Mouse (Mus musculus): Measurements from ENCODE around the gene Mettl6. TPM values are rescaled to one million over a fixed set of nuclear protein-coding genes. Genes with fewer than 3 reads are reported as not detected.

The Mettl6 gene
- total and polyA plus RNA-seq, 3 experiments = 35.6 to 39.2 TPM; not detected in 1

- H3K9ac ChIP-seq (ENCODE audit: control insufficient read depth, low read depth, low read length, poor library complexity, severe bottlenecking) = no peak overlapping the region
- no peak overlapping the region for H3K27ac ChIP-seq (ENCODE audit: control insufficient read depth, low read depth, low read length)
- H3K4me1 ChIP-seq (ENCODE audit: control insufficient read depth in 1 of 2, insufficient read depth in 2 of 2, low read length in 2 of 2) = peaks cover 3 to 8% of the 10 kb centered on the region in 2 experiments; a peak in 3 of 4 replicates
- no peak for DNase-seq (ENCODE audit: low read depth, low spot score)
- no peak for TF ChIP-seq CHD1 (IDR thresholded peaks at IDR 0.05; ENCODE audit: low read depth, low read length)
- TF ChIP-seq USF1 (IDR thresholded peaks at IDR 0.05; ENCODE audit: low read depth, low read length) = no peak
- TF ChIP-seq ELF1 (IDR thresholded peaks at IDR 0.05; ENCODE audit: low read depth, low read length) = no peak
- TF ChIP-seq HCFC1 (IDR thresholded peaks at IDR 0.05; ENCODE audit: low read depth, low read length) = no peak
- TF ChIP-seq MXI1 (IDR thresholded peaks at IDR 0.05; ENCODE audit: low read depth, low read length) = no peak
- no peak for TF ChIP-seq TAL1 (IDR thresholded peaks at IDR 0.05; ENCODE audit: low read length)
- TF ChIP-seq POLR2A (IDR thresholded peaks at IDR 0.05; ENCODE audit: control insufficient read depth in 1 of 2, insufficient read depth in 1 of 2, low read depth in 1 of 2, low read length in 2 of 2, poor library complexity in 1 of 2) = no peak
- H3K36me3 ChIP-seq (ENCODE audit: control insufficient read depth in 1 of 2, insufficient read depth in 2 of 2, low read length in 2 of 2) = peaks cover 0 to 4% of the 10 kb centered on the region in 2 experiments; a peak in 2 of 4 replicates
- H3K27me3 ChIP-seq (ENCODE audit: control insufficient read depth in 1 of 2, insufficient read depth in 2 of 2, low read length in 2 of 2) = no peaks in the 10 kb centered on the region; a peak in 1 of 4 replicates
- H3K79me2 ChIP-seq (ENCODE audit: control insufficient read depth, insufficient read depth, low read length, poor library complexity) = no peaks in the 10 kb centered on the region
- H3K4me3 ChIP-seq (ENCODE audit: control insufficient read depth in 1 of 2, insufficient read depth in 1 of 2, low read depth in 2 of 2, low read length in 2 of 2) = no peak overlapping the region
- no peaks in the 10 kb centered on the region for H3K9me3 ChIP-seq (replicated peaks; ENCODE audit: insufficient read depth, low read length)
Measured at GRCm38 (mm10) chr14:31448994-31449393, 45.8 kb downstream of the Mettl6 start.

GRCm38 (mm10) chr14:31443616-31444015, 51.2 kb downstream of the Mettl6 start:
- no peak overlapping the region for H3K4me3 ChIP-seq (ENCODE audit: control insufficient read depth in 1 of 2, insufficient read depth in 1 of 2, low read depth in 2 of 2, low read length in 2 of 2)
- H3K36me3 ChIP-seq (ENCODE audit: control insufficient read depth in 1 of 2, insufficient read depth in 2 of 2, low read length in 2 of 2) = peaks cover 0 to 3% of the 10 kb centered on the region in 2 experiments; a peak in 1 of 4 replicates
- no peak overlapping the region for H3K27ac ChIP-seq (ENCODE audit: control insufficient read depth, low read depth, low read length)
- H3K27me3 ChIP-seq (ENCODE audit: control insufficient read depth in 1 of 2, insufficient read depth in 2 of 2, low read length in 2 of 2) = no peaks in the 10 kb centered on the region; a peak in 1 of 4 replicates
- DNase-seq (ENCODE audit: low read depth, low spot score) = no peak
- H3K79me2 ChIP-seq (ENCODE audit: control insufficient read depth, insufficient read depth, low read length, poor library complexity) = no peaks in the 10 kb centered on the region
- H3K9me3 ChIP-seq (replicated peaks; ENCODE audit: insufficient read depth, low read length) = no peaks in the 10 kb centered on the region
- no peak overlapping the region for H3K9ac ChIP-seq (ENCODE audit: control insufficient read depth, low read depth, low read length, poor library complexity, severe bottlenecking)
- TF ChIP-seq HCFC1 (IDR thresholded peaks at IDR 0.05; ENCODE audit: low read depth, low read length) = no peak
- TF ChIP-seq ZKSCAN1 (IDR thresholded peaks at IDR 0.05; ENCODE audit: low read depth, low read length) = no peak
- TF ChIP-seq MAX (IDR thresholded peaks at IDR 0.05; ENCODE audit: low read length) = no peak
- TF ChIP-seq USF2 (IDR thresholded peaks at IDR 0.05; ENCODE audit: borderline replicate concordance in 1 of 2, insufficient read depth in 1 of 2, low read depth in 1 of 2, low read length in 2 of 2) = no peak
- TF ChIP-seq ZNF384 (IDR thresholded peaks at IDR 0.05; ENCODE audit: low read depth, low read length) = no peak
- no peak for TF ChIP-seq E2F4 (IDR thresholded peaks at IDR 0.05; ENCODE audit: borderline replicate concordance, low read depth, low read length)
- TF ChIP-seq BHLHE40 (IDR thresholded peaks at IDR 0.05; ENCODE audit: borderline replicate concordance, low read depth, low read length) = no peak
- no peak for TF ChIP-seq TBP (IDR thresholded peaks at IDR 0.05; ENCODE audit: low read depth, low read length)
- no peak for TF ChIP-seq ZC3H11A (IDR thresholded peaks at IDR 0.05; ENCODE audit: low read depth, low read length)
- TF ChIP-seq SIN3A (IDR thresholded peaks at IDR 0.05; ENCODE audit: low read length) = no peak
- no peak for TF ChIP-seq TAL1 (IDR thresholded peaks at IDR 0.05; ENCODE audit: low read length)
- TF ChIP-seq ETS1 (IDR thresholded peaks at IDR 0.05; ENCODE audit: low read depth, low read length) = no peak
- TF ChIP-seq KAT2A (conservative IDR thresholded peaks at IDR 0.05; ENCODE audit: low read depth, low read length) = no peak
- TF ChIP-seq EP300 (IDR thresholded peaks at IDR 0.05; ENCODE audit: low read depth in 1 of 2, low read length in 2 of 2) = no peak
- TF ChIP-seq POLR2AphosphoS2 (IDR thresholded peaks at IDR 0.05; ENCODE audit: low read length) = no peak
- no peak for TF ChIP-seq POLR2A (IDR thresholded peaks at IDR 0.05; ENCODE audit: control insufficient read depth in 1 of 2, insufficient read depth in 1 of 2, low read depth in 1 of 2, low read length in 2 of 2, poor library complexity in 1 of 2)
- H3K4me1 ChIP-seq (ENCODE audit: control insufficient read depth in 1 of 2, insufficient read depth in 2 of 2, low read length in 2 of 2) = no peaks in the 10 kb centered on the region
